8 mouse cellular contexts compared by ENCODE assay signal in genomic region chr7:97082219-97083101, GRCm38 (mm10). TPM values are rescaled to one million over a fixed set of nuclear protein-coding genes. Genes with fewer than 3 reads are reported as not detected.
DNase-seq lines count a peak whose midpoint lies in the region; ATAC-seq lines count a peak whose summit lies in the region.

No protein-coding gene starts in this region.

- peak overlapping the region; percentile 72 for H3K4me2 ChIP-seq in hindbrain, embryonic 11.5 days (replicated peaks; ENCODE audit: low read depth, low read length)

- no peak for ATAC-seq in CD4-positive, CD25-positive, alpha-beta regulatory T cell, adult 4 months
- peak; percentile 67 for ATAC-seq in hindbrain, embryonic 11.5 days (ENCODE audit: low FRiP score)

- 0 out of 2 replicates have a peak, but pooled peaks cover 2% of the 10 kb centered on the region for H3K4me1 ChIP-seq in hindbrain, embryonic 11.5 days (replicated peaks; ENCODE audit: control insufficient read depth, insufficient read depth, low read length)

- H3K36me3 ChIP-seq in hindbrain, embryonic 11.5 days (ENCODE audit: control insufficient read depth, insufficient read depth, low read length) = no peaks in the 10 kb centered on the region

- peak overlapping the region; percentile 91 for H3K4me3 ChIP-seq in hindbrain, embryonic 11.5 days (ENCODE audit: low read depth, low read length)

- peak overlapping the region; percentile 93 for H3K9ac ChIP-seq in hindbrain, embryonic 11.5 days (ENCODE audit: low read depth, low read length)

- no peaks in the 10 kb centered on the region for H3K27me3 ChIP-seq in hindbrain, embryonic 11.5 days (ENCODE audit: control insufficient read depth, insufficient read depth, low read length)

- peak; percentile 24 for DNase-seq in CD4-positive, CD25-positive, alpha-beta regulatory T cell, adult 2 months (ENCODE audit: low read depth, low spot score)
- peak; percentile 46 for DNase-seq in c-Kit-positive CD71-negative TER-119-negative erythroid progenitor cells, embryonic 14.5 days (ENCODE audit: low read depth)
- DNase-seq in frontal cortex, postnatal 10 days (ENCODE audit: low spot score in 2 of 2) = peak; percentile 26 to 40
- peak; percentile 71 for DNase-seq in hindbrain, embryonic 11.5 days (ENCODE audit: low spot score)
- DNase-seq in layer of hippocampus, postnatal 36 days = peak; percentile 18 to 24
- DNase-seq in lung, postnatal 4 days = peak; percentile 75 to 87
- peak; percentile 69 for DNase-seq in retina, embryonic 14.5 days (ENCODE audit: low spot score)

- H3K27ac ChIP-seq in hindbrain, embryonic 11.5 days (ENCODE audit: low read depth, low read length) = peak overlapping the region; percentile 86

- WGBS in hindbrain, embryonic 11.5 days = under 1% methylated on average over 28 of the region's 40 CpGs

- H3K9me3 ChIP-seq in hindbrain, embryonic 11.5 days (ENCODE audit: control insufficient read depth, low read length) = no peaks in the 10 kb centered on the region

RNA-seq across cellular contexts. Expression of gene Gab2, which starts 1.1 kb away (rescaled TPM):
- polyA plus RNA-seq in CD4-positive, CD25-positive, alpha-beta regulatory T cell, adult 4 months (2017; shearing (Covaris generic)) = not detected
- polyA plus RNA-seq in hindbrain, embryonic 11.5 days (2014; fragmentation: Nextera tagmentation; extraction: Ambion mirVana) = 8.1 and 9.3 TPM in 2 replicates
- 10 to 100 TPM; 10.6 to 12.7 TPM for total RNA-seq in layer of hippocampus, postnatal 36 days (2021)

Comparison
In these comparisons a context has a peak if more than half of its experiments do, and no peak if none do; other contexts are left out.
1. DNase-seq: peak in every context shown above with its lines; median percentile 81 in lung, postnatal 4 days; 71 in hindbrain, embryonic 11.5 days; 69 in retina, embryonic 14.5 days; 46 in c-Kit-positive CD71-negative TER-119-negative erythroid progenitor cells, embryonic 14.5 days; 33 in frontal cortex, postnatal 10 days; 24 in CD4-positive, CD25-positive, alpha-beta regulatory T cell, adult 2 months; 21 in layer of hippocampus, postnatal 36 days.